Mouse (Mus musculus): ENCODE measurements at regions not wholly inside any gene's neighbourhood (a gene's known extent, or its start where the extent isn't known, plus 50 kb on each side); places are given as distances from the start of the nearest gene placed in this dataset.
"Not testable (repeated sequence)": the region's sequence is repeated elsewhere in the genome, so short reads cannot be mapped to it uniquely, and the experiment has no call there.

- Histone ChIP-seq H3K36me3 (ENCODE audit: control insufficient read depth, insufficient read depth, low read length) (no peaks in the 10 kb centered on the region), H3K27ac (ENCODE audit: low read length) (no peak overlapping the region), H3K9ac (ENCODE audit: low read length) (no peak overlapping the region), H3K27me3 (ENCODE audit: control insufficient read depth, insufficient read depth, low read length) (no peaks in the 10 kb centered on the region), H3K9me3 (replicated peaks; ENCODE audit: control insufficient read depth, low read length) (no peaks in the 10 kb centered on the region), H3K4me1 (ENCODE audit: control insufficient read depth, insufficient read depth, low read length) (no peaks in the 10 kb centered on the region), H3K4me3 (replicated peaks; ENCODE audit: low read length) (no peak overlapping the region), H3K4me2 (ENCODE audit: low read depth, low read length) (no peak overlapping the region)
- 93% methylated on average over 18 of the region's 18 CpGs for WGBS
- ATAC-seq (ENCODE audit: insufficient read depth, low FRiP score), result no peak
Observed at GRCm38 (mm10) chr2:168393341-168393740, 111.8 kb upstream of the Kcng1 start.

- WGBS, result 82% methylated on average over 3 of the region's 3 CpGs
- H3K27me3 ChIP-seq (ENCODE audit: control insufficient read depth, insufficient read depth, low read length); H3K36me3 ChIP-seq (ENCODE audit: control insufficient read depth, insufficient read depth, low read length): not testable (repeated sequence)
Observed at GRCm38 (mm10) chr2:168392171-168392570, 110.6 kb upstream of the Kcng1 start.

DNA sequence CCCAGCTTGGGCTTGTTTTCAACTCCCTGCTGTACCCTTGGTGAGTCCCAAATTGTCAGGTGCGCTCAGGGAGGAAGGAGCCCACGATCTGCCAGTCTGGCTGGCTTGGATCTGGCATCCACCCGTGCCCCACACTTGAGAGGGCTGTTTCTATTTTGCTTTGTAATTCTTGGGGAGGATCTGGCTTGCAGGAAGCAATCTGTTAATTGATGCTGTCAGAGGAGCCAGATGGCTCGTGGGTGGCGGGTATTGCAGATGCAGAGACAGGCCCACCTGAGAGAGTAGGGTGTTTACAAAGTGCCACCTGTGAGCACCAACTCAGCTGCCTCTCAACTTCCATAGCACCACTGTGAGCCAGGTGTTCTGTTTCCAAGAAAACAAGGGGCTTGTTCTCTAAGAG, 99.1 kb upstream of the Kcng1 start:
- no peak overlapping the region for H3K4me2 ChIP-seq (ENCODE audit: low read depth, low read length)
- H3K9me3 ChIP-seq (replicated peaks; ENCODE audit: control insufficient read depth, low read length), result no peaks in the 10 kb centered on the region
- 56% methylated on average over 5 of the region's 5 CpGs for WGBS
- H3K4me3 ChIP-seq (replicated peaks; ENCODE audit: low read length), result no peak overlapping the region
- H3K4me1 ChIP-seq (ENCODE audit: control insufficient read depth, insufficient read depth, low read length), result no peaks in the 10 kb centered on the region
- no peaks in the 10 kb centered on the region for H3K36me3 ChIP-seq (ENCODE audit: control insufficient read depth, insufficient read depth, low read length)
- H3K27me3 ChIP-seq (ENCODE audit: control insufficient read depth, insufficient read depth, low read length), result no peaks in the 10 kb centered on the region
- H3K27ac ChIP-seq (ENCODE audit: low read length), result no peak overlapping the region
- no peak overlapping the region for H3K9ac ChIP-seq (ENCODE audit: low read length)
- ATAC-seq (ENCODE audit: insufficient read depth, low FRiP score), result no peak

More at GRCm38 (mm10) chr2:168392171-168392570, 110.6 kb upstream of the Kcng1 start:
- not testable (repeated sequence) for H3K27ac ChIP-seq (ENCODE audit: low read length); H3K4me2 ChIP-seq (ENCODE audit: low read depth, low read length); H3K9me3 ChIP-seq (replicated peaks; ENCODE audit: control insufficient read depth, low read length); H3K4me3 ChIP-seq (replicated peaks; ENCODE audit: low read length); ATAC-seq (ENCODE audit: insufficient read depth, low FRiP score); H3K9ac ChIP-seq (ENCODE audit: low read length); H3K4me1 ChIP-seq (ENCODE audit: control insufficient read depth, insufficient read depth, low read length)

- WGBS, result 90% methylated on average over 5 of the region's 5 CpGs
Observed at GRCm38 (mm10) chr2:168372356-168372755, 90.8 kb upstream of the Kcng1 start.

DNA sequence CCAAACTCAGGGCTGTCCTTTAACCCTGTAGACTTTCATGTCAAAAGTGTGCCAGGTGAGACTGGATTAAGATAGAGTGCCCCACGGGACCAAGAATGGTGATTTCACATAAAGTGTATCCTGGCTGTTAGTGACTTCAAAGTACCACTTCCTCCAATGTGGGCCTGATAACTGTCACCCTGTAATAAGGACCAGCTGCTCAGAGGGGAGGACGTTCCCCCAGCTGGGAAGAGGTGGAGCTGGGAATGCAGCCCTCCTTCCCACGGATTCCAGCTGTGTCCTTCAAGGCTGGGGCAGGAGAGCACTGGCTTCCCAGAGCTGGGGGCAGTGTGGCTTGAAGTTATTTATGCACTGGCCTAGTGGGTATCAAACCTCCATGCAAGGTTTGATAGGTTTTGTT, 89.7 kb upstream of the Kcng1 start:
- peaks cover 12% of the 10 kb centered on the region for H3K9me3 ChIP-seq (replicated peaks; ENCODE audit: control insufficient read depth, low read length)
- 12% methylated on average over 3 of the region's 3 CpGs for WGBS
- no peaks in the 10 kb centered on the region for H3K36me3 ChIP-seq (ENCODE audit: control insufficient read depth, insufficient read depth, low read length)
- no peak overlapping the region for H3K4me3 ChIP-seq (replicated peaks; ENCODE audit: low read length)
- no peak overlapping the region for H3K27ac ChIP-seq (ENCODE audit: low read length)
- ATAC-seq (ENCODE audit: insufficient read depth, low FRiP score), result peak; percentile 58; the same call in 1 of the 2 replicates
- no peak overlapping the region for H3K9ac ChIP-seq (ENCODE audit: low read length)
- no peaks in the 10 kb centered on the region for H3K27me3 ChIP-seq (ENCODE audit: control insufficient read depth, insufficient read depth, low read length)
- no peak overlapping the region for H3K4me2 ChIP-seq (ENCODE audit: low read depth, low read length)
- no peaks in the 10 kb centered on the region for H3K4me1 ChIP-seq (ENCODE audit: control insufficient read depth, insufficient read depth, low read length)

More at GRCm38 (mm10) chr2:168372356-168372755, 90.8 kb upstream of the Kcng1 start:
- Histone ChIP-seq H3K36me3 (ENCODE audit: control insufficient read depth, insufficient read depth, low read length) (no peaks in the 10 kb centered on the region), H3K4me1 (ENCODE audit: control insufficient read depth, insufficient read depth, low read length) (no peaks in the 10 kb centered on the region), H3K27ac (ENCODE audit: low read length) (no peak overlapping the region), H3K4me3 (replicated peaks; ENCODE audit: low read length) (no peak overlapping the region), H3K9me3 (replicated peaks; ENCODE audit: control insufficient read depth, low read length) (peaks cover 12% of the 10 kb centered on the region), H3K9ac (ENCODE audit: low read length) (no peak overlapping the region), H3K4me2 (ENCODE audit: low read depth, low read length) (no peak overlapping the region), H3K27me3 (ENCODE audit: control insufficient read depth, insufficient read depth, low read length) (no peaks in the 10 kb centered on the region)
- ATAC-seq (ENCODE audit: insufficient read depth, low FRiP score), result no peak

- no peaks in the 10 kb centered on the region for H3K27me3 ChIP-seq (ENCODE audit: control insufficient read depth, insufficient read depth, low read length)
- WGBS, result 49% methylated on average over 8 of the region's 8 CpGs
- no peak overlapping the region for H3K4me3 ChIP-seq (replicated peaks; ENCODE audit: low read length)
- H3K4me1 ChIP-seq (ENCODE audit: control insufficient read depth, insufficient read depth, low read length), result no peaks in the 10 kb centered on the region
- no peaks in the 10 kb centered on the region for H3K9me3 ChIP-seq (replicated peaks; ENCODE audit: control insufficient read depth, low read length)
- no peak overlapping the region for H3K9ac ChIP-seq (ENCODE audit: low read length)
- no peak overlapping the region for H3K27ac ChIP-seq (ENCODE audit: low read length)
- H3K4me2 ChIP-seq (ENCODE audit: low read depth, low read length), result no peak overlapping the region
- no peak for ATAC-seq (ENCODE audit: insufficient read depth, low FRiP score)
- no peaks in the 10 kb centered on the region for H3K36me3 ChIP-seq (ENCODE audit: control insufficient read depth, insufficient read depth, low read length)
Observed at GRCm38 (mm10) chr2:168359200-168359599, 77.7 kb upstream of the Kcng1 start.

- no peak overlapping the region for H3K4me2 ChIP-seq (ENCODE audit: low read depth, low read length)
- H3K36me3 ChIP-seq (ENCODE audit: control insufficient read depth, insufficient read depth, low read length), result no peaks in the 10 kb centered on the region
- WGBS, result 80% methylated on average over 6 of the region's 6 CpGs
- no peaks in the 10 kb centered on the region for H3K9me3 ChIP-seq (replicated peaks; ENCODE audit: control insufficient read depth, low read length)
- H3K4me1 ChIP-seq (ENCODE audit: control insufficient read depth, insufficient read depth, low read length), result no peaks in the 10 kb centered on the region
- H3K9ac ChIP-seq (ENCODE audit: low read length), result no peak overlapping the region
- H3K27ac ChIP-seq (ENCODE audit: low read length), result no peak overlapping the region
- no peak overlapping the region for H3K4me3 ChIP-seq (replicated peaks; ENCODE audit: low read length)
- ATAC-seq (ENCODE audit: insufficient read depth, low FRiP score), result no peak
- H3K27me3 ChIP-seq (ENCODE audit: control insufficient read depth, insufficient read depth, low read length), result no peaks in the 10 kb centered on the region
Observed at GRCm38 (mm10) chr2:168358551-168358950, 77.0 kb upstream of the Kcng1 start.

DNA sequence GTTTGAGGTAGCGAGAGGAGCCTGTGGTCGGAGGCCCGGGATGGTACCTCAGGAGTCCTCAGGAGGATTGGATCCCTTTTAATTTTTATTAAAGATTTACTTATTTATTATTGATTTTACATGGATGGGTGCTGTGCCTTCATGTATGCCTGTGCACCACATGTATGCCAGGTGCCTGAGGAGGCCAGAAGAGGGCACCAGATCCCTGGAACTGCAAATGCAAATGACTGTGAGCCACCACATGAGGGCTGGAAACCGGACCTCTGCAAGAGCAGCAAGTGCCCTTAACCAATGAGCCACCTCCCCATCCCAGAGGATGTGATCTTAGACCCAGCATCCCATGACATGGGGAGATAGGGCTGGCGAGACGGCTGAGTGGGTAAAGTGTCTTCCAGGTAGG, 76.3 kb upstream of the Kcng1 start:
- Histone ChIP-seq H3K4me2 (ENCODE audit: low read depth, low read length) (no peak overlapping the region), H3K9ac (ENCODE audit: low read length) (no peak overlapping the region), H3K4me3 (replicated peaks; ENCODE audit: low read length) (no peak overlapping the region), H3K9me3 (replicated peaks; ENCODE audit: control insufficient read depth, low read length) (no peaks in the 10 kb centered on the region), H3K4me1 (ENCODE audit: control insufficient read depth, insufficient read depth, low read length) (no peaks in the 10 kb centered on the region), H3K36me3 (ENCODE audit: control insufficient read depth, insufficient read depth, low read length) (no peaks in the 10 kb centered on the region), H3K27me3 (ENCODE audit: control insufficient read depth, insufficient read depth, low read length) (no peaks in the 10 kb centered on the region), H3K27ac (ENCODE audit: low read length) (no peak overlapping the region)
- no peak for ATAC-seq (ENCODE audit: insufficient read depth, low FRiP score)
- 81% methylated on average over 6 of the region's 6 CpGs for WGBS

- Histone ChIP-seq H3K27me3 (ENCODE audit: control insufficient read depth, insufficient read depth, low read length) (no peaks in the 10 kb centered on the region), H3K9me3 (replicated peaks; ENCODE audit: control insufficient read depth, low read length) (no peaks in the 10 kb centered on the region), H3K4me2 (ENCODE audit: low read depth, low read length) (no peak overlapping the region), H3K36me3 (ENCODE audit: control insufficient read depth, insufficient read depth, low read length) (no peaks in the 10 kb centered on the region), H3K4me3 (replicated peaks; ENCODE audit: low read length) (no peak overlapping the region), H3K9ac (ENCODE audit: low read length) (no peak overlapping the region), H3K4me1 (ENCODE audit: control insufficient read depth, insufficient read depth, low read length) (no peaks in the 10 kb centered on the region), H3K27ac (ENCODE audit: low read length) (no peak overlapping the region)
- 58% methylated on average over 10 of the region's 10 CpGs for WGBS
- no peak for ATAC-seq (ENCODE audit: insufficient read depth, low FRiP score)
Observed at GRCm38 (mm10) chr2:168354397-168354796, 72.9 kb upstream of the Kcng1 start.

- no peaks in the 10 kb centered on the region for H3K4me1 ChIP-seq (ENCODE audit: control insufficient read depth, insufficient read depth, low read length)
Observed at GRCm38 (mm10) chr2:168352626-168353025, 71.1 kb upstream of the Kcng1 start.

More at GRCm38 (mm10) chr2:168352626-168353025, 71.1 kb upstream of the Kcng1 start:
- no peak overlapping the region for H3K4me3 ChIP-seq (replicated peaks; ENCODE audit: low read length)
- H3K9me3 ChIP-seq (replicated peaks; ENCODE audit: control insufficient read depth, low read length), result no peaks in the 10 kb centered on the region
- no peak overlapping the region for H3K4me2 ChIP-seq (ENCODE audit: low read depth, low read length)
- no peak overlapping the region for H3K27ac ChIP-seq (ENCODE audit: low read length)
- WGBS, result 64% methylated on average over 5 of the region's 5 CpGs
- no peak for ATAC-seq (ENCODE audit: insufficient read depth, low FRiP score)
- H3K27me3 ChIP-seq (ENCODE audit: control insufficient read depth, insufficient read depth, low read length), result no peaks in the 10 kb centered on the region
- no peaks in the 10 kb centered on the region for H3K36me3 ChIP-seq (ENCODE audit: control insufficient read depth, insufficient read depth, low read length)
- H3K9ac ChIP-seq (ENCODE audit: low read length), result no peak overlapping the region
